Mouse (Mus musculus) heart, postnatal 36 days (tissue): ENCODE measurements around the gene Gm4869. TPM values are rescaled to one million over a fixed set of nuclear protein-coding genes. Genes with fewer than 3 reads are reported as not detected.
"Not testable (repeated sequence)": the region's sequence is repeated elsewhere in the genome, so short reads cannot be mapped to it uniquely, and the experiment has no call there.

ENCODE experiments used
- DNase-seq, 2 experiments: peaks; one replicate each; pipeline ENCODE4 v3.0.0; 2021 to 2022
- intact Hi-C: fragments of 180-260 bp; cut with DNase I; formaldehyde crosslinking; loops from one replicate; pipeline ENCODE4 v1.15.1; 2025
- total RNA-seq, 2 experiments: library from RNA; stranded (reverse); gene quantifications; 2 replicates each; pipeline ENCODE4 v1.2.3; 2021

Gm4869 gene
- not detected for total RNA-seq

DNA sequence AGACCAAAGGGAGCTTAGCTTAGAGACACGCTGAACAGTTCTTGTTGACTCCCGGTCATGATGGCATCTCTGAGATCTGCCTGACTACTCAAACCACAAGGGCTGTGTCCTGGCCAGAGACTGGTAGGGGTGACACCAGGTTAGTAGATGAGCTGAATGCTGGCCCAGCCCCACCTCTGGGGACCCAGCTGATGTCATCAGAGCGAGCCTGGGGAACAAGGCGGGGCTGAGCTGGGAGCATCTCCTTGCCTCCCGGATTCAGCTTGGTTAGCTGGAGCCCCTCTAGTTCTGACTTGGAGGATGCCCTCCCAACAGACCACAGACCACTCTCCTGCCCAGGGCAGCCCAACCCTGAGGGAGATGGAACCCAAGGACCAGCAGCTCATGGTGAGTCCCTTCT is at the start of gene Gm4869:
Gene Gm4869 (plus strand): TSS at position 301 of the 400 bp plus-strand sequence.
- intact Hi-C loops, result no loop called here
- no peak for DNase-seq

DNA sequence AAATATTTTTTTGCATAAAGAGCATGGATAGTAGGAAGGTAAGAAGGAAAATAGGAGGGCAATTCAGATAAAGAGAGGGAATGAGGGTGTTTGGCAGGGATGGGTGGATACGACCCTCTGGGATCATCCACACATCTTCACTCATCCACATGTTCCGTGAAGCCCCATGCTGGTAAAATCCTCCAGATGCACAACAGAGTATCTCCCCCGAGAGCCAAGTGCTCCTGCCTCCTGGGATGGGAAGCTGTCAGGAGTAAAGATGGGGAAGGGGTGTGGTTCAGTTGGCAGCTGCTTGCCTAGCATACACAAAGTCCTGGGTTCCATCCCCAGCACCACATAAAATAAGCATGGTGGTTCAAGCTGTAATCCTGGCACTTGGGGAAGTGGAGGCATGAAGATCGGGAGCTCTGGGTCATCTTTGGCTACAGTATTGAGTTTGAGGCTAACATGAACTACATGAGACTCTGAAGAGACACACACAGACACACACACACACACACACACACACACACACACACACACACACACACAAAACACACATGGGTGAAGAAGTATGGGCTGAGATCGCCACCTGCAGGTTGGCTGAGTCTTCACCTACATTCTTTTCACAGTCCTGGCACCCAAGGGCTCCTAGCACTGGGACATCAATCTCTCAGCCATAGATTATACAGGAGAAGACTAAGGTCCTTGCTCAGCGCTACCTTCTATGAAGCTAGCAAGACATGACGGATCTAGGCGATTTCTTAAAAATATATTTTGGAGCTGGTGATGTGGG is 49.1 kb upstream of the Gm4869 start:
- intact Hi-C loops, result loop anchor here (2.0 kb wide), 1 partner anchor 60 kb away; no protein-coding TSS in a partner anchor
- peak in 1 of 2 experiments; percentile 41 for DNase-seq

DNA sequence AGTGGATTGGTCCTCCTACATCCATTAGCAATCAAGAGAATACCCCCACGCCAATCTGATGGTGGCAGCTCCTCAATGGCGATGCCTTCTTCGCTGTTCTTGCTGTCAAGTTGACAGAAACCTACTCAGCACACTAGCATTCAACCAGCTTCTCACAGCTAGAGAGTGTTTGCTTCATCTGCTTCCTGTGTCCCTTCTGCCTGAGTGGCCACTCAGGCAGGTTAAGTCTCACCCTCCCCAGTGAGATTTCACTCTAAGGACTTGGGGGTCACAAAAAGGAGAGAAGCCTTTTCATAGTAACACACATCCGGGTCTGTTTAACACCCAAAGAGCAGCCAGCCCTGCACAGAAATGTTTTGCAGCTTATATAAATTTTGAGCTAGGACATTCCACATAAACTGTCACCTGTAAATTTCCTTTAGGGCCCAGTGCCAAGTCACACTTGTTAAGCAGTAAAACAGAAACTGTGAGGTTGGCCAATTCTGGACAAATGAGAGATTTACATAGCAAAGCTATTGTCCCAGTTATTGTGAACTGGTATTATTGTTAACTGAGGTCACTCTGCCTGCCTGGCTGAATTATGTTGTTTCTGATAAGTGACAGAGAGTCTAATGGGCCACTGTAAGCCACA is 42.7 kb upstream of the Gm4869 start:
- DNase-seq, result no peak
- intact Hi-C loops, result no loop called here

DNA sequence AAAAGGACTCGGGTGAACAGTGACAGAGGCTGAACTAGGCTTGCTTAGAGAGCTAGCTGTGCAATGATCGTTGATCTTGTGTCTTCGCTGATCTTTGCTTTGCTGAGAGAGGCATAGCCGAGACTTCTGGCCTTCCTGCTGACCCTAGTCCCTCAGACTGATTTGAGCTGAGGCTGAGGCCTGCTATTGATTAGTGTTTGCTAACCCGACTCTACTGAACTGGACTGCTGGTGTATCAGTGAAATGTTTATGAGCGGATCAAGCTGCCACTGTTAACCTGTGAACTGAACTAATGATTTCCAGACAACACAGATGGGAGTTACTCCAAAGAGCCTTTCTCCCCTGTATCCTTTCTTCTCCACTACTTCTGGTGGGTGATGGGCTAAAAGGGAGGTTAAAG is 40.3 kb upstream of the Gm4869 start:
- DNase-seq, result no peak
- intact Hi-C loops, result loop anchor here (5.0 kb wide), 1 partner anchor 568 kb away; no protein-coding TSS in a partner anchor

DNA sequence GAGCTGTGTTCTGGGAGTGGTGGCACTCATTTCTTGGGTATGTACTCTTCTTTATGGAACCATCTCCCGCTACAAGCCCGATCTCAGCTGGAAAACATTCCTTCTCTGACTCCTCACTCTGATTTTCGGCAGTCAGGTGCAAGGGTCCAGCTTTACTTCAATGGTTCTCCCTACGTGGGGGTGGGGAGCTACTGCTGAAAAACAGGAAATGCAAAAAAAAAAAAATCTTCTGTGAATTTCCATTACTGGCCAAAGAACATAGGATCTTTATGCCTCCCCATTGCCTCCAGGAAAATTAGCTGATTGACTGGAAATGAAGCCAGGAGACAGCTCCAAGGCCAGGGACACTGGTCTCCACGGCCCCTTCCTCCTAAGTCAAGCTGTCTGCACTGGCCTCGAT is 38.8 kb upstream of the Gm4869 start:
- no peak for DNase-seq
- intact Hi-C loops, result loop anchor here (5.0 kb wide), 1 partner anchor 569 kb away; no protein-coding TSS in a partner anchor

DNA sequence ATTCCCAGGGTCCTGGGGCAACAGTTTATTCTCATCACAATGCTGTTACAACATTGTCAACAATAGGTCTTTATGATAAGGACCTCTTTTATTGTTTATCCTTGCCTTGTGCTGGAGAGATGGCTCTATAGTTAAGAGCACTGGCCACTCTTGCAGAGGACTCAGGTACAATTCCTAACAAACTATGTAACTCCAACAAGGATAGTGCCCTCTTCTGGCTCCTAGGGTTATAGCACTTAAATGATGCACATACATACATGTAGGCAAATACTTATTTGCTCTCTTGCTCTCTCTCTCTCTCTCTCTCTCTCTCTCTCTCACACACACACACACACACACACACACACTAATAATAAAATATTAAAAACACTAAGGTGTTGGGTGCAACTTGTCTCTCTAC is 36.6 kb upstream of the Gm4869 start:
- DNase-seq, result no peak
- intact Hi-C loops, result loop anchor here (5.0 kb wide), 1 partner anchor 572 kb away; no protein-coding TSS in a partner anchor

DNA sequence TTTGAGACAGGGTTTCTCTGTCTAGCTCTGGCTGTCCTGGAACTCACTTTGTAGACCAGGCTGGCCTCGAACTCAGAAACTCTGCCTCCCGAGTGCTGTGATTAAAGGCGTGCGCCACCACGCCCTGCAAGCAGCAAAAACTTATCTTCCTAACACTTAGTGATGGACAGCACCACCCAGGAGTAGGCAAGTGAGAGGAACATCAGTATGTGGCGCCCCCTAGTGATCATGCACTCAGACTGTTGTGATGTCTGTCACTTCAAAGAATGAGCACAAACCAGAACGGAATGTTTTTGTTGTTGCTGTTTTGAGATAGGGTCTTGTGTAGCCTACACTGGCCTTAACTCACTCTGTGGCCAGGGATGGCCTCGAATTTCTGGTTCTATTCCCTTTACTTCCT is 34.1 kb upstream of the Gm4869 start:
- DNase-seq, result peak; percentile 55 to 72
- intact Hi-C loops, result loop anchor here (5.0 kb wide), 1 partner anchor 79 kb away; the partner anchor contains the start of gene Mrm2

DNA sequence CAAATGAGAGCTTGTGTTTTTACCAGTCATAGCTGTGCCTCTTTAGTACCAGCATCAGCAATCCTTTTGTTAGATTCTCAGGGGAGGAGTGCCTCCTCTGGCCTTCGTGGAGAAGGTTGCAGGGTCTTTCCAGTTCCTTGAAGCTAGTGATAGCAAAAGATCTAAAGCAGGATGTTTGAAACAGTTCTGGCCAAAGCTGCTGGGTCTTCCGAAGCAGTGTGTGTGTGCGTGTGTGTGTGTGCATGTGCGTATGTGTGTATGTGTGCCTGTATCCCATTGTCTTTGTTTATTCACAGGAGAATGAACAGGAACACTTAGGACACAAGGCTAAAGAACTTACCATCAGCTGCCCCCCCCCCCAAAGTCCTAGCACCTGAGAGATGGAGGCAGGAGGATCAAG is 30.8 kb upstream of the Gm4869 start:
- intact Hi-C loops, result loop anchor here (5.0 kb wide), 3 partner anchors 82 to 418 kb away; partner anchors contain the start of genes Gna12 and Mrm2
- DNase-seq, result no peak

DNA sequence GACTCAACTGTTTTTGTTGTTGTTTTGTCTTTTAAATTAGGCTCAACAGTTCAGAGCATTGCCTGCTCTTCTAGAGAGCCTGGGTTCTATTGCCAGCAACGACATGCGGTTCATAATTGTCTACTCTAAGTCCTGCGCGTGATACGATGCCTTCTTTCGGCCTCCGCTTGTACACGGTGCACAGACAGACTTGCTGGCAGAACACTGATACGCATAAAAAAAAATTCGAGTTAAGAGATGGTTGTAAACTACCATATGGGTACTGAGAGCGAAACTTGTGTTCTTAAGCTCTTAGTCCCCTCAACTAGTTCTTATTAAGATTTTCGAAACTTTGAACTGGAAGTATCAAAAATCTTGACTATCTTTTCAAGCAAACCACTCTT is 27.3 kb upstream of the Gm4869 start:
- DNase-seq, result peak in 1 of 2 experiments; percentile 10
- intact Hi-C loops, result loop anchor here (2.0 to 5.0 kb wide), 4 partner anchors 29 to 414 kb away; partner anchors contain the start of genes Chst12, Gna12 and Snx8

DNA sequence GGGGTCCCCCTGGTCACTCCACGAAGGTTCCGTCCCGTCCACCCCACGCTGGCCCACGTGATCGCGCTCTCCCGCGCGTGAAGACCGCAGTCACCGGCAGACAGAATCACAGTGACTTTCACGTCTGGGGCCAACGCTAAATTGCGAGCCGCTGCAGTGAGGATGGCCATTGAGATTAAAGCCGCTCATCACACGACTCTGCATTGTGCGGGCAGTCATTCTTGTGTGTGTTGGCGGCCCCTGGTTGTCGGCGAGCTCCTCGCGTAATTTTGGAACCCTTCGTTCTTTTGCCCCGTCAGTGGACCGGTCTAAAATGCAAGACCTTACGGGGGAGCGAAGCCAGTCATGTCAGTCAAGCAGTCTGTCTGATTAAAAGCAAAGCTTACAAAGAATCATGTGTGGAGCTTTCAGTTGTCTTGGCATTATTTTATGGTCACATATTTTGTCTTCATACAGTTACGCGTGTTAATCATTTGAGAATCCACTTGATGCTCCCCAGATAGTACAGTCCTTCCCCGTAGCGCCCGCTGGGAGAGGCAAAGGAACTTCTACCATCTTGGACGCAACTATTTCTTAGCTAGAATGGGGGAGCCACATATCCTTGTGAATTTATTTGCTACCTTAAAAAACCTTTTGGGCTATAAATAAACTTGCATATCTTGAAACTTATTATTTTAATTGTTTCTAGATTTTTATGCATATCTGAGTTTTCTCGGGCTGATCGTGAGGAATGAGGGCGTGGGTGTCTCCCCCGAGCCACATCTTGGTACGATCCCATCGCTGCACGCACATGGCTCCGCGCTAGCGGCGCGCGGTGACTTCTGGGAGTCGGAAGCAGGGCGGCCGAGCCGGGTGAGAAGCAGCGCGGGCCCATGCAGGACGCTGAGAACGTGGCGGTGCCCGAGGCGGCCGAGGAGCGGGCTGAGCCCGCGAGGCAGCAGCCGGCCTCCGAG is 26.7 kb upstream of the Gm4869 start, which contains the start of gene Eif3b:
Gene Eif3b (plus strand): TSS at position 840 of the 953 bp plus-strand sequence.
- intact Hi-C loops, result loop anchor here (2.0 to 5.0 kb wide), 4 partner anchors 30 to 414 kb away; partner anchors contain the start of genes Chst12, Gna12 and Snx8
- peak; percentile 88 to 93 for DNase-seq

DNA sequence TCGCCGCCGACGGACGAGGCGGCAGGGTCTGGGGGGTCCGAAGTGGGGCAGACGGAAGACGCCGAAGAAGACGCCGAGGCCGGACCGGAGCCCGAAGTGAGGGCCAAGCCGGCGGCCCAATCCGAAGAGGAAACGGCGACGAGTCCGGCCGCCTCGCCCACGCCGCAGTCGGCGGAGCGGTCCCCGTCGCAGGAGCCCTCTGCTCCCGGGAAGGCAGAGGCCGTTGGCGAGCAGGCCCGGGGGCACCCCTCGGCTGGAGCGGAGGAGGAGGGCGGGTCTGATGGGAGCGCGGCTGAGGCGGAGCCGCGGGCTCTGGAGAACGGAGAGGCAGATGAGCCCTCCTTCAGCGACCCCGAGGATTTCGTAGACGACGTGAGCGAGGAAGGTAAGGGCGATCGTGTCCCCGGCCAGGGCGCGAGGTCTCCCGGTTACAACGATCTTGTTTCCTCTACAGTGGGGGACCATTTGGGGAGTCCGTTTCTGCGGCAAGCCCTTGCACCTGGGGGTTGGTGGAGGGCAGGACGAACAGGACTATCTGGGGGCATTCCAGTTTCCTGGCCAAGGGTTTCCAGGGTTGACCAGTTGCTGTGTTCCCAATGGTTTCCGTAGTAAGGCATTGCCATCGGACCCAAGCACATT is 25.9 kb upstream of the Gm4869 start:
- intact Hi-C loops, result loop anchor here (2.0 to 5.0 kb wide), 6 partner anchors 31 to 413 kb away; partner anchors contain the start of genes Brat1, Chst12, Gna12 and Snx8
- no peak for DNase-seq

DNA sequence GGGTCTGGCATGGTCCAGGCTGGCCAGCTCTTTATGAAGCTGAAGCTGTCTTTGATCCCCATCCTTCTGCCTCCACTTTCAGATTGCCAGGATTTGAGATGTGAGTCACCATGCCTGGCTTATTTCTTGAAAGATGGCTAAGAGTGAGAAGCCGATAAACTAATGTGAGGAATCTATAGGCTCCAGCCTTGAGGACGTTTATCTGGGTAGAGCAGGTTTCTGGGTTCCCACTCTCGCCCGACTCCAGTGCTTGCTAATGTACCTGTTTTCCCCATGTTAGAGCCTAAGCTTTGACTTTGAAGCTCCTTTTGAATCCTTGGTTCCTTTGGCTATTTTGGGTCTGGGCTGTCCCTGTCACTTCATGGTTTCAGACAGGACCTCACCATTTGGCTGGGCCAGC is 24.8 kb upstream of the Gm4869 start:
- no peak for DNase-seq
- intact Hi-C loops, result loop anchor here (5.0 kb wide), 2 partner anchors 197 to 287 kb away; partner anchors contain the start of gene Brat1

DNA sequence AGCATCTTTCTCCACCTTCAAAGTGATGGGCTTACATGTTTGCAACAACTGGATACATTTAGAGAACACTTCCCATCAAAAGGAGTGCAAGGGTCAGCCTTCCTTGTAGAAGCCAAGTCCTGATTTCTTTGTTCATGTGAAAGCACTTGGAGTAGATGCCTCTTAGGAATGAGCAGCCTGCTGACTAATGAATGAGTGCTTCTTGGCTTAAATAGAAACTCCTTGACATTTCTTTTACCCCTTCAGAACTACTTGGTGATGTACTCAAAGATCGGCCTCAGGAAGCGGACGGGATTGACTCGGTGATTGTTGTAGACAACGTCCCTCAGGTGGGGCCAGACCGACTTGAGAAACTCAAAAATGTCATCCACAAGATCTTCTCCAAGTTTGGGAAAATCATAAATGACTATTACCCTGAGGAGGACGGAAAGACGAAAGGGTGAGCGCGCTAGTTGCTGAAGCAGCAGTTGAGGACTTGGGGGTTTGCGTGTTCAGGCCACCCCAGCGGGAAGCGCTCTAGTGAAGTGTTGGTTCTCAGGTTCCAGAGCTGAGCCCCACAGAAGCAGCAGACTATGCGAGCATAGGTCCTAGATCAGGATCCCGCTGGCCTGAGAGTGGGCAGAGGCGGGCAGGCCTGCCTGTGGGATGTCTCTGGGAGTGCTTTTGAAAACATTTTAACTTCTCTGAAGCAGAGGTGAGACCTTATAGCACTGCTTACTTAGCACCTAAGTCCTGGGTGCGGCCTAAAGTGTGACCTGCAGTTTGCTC is 20.2 kb upstream of the Gm4869 start:
- intact Hi-C loops, result no loop called here

DNA sequence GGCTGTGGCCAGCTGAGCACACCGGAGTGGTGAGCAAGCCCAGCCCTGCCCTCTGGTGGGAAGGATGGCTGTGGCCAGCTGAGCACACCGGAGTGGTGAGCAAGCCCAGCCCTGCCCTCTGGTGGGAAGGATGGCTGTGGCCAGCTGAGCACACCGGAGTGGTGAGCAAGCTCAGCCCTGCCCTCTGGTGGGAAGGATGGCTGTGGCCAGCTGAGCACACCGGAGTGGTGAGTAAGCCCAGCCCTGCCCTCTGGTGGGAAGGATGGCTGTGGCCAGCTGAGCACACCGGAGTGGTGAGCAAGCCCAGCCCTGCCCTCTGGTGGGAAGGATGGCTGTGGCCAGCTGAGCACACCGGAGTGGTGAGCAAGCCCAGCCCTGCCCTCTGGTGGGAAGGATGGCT is 6.3 kb upstream of the Gm4869 start:
- intact Hi-C loops, DNase-seq: not testable (repeated sequence)

More for the DNA sequence above, 20.2 kb upstream of the Gm4869 start:
- no peak for DNase-seq

DNA sequence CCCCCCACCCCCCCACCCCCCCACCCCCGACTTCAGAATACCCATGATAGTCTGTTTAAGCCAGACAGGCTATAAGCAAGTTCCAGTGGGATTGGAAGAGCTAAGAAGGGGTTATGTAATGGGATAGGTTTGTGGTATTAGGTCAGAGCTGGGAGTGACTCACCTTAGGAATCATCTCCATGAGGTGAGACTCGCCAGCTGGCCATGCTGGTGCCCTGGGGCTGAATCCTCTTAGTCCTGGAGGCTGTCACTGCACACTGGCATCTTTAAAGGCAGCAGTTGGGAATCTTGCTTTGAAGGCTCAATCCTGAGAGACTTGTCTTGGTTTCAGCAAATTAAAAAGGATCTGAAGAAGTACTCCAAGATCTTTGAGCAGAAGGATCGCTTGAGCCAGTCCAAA is 4.0 kb upstream of the Gm4869 start:
- intact Hi-C loops, result no loop called here

DNA sequence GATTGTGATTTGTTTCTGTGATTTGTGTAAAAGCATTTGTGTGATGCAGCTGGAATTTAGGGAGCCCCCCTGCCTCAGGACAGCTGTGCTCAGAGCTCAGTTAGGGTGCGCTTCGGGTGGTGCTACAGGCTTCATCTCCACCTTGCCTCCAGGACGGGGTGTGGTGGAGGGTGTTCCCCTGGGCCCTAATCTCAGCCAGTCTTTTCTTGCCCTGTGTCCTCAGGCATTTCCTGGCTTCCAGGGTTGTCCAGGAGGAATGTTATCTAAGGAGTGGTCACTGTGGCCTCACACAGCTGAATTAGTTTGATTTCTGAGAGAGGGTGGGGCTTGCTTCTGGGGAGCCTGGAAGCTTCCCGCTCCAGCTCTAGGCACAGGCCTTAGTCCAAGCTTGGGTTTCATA is 1.4 kb upstream of the Gm4869 start:
- DNase-seq, result no peak
- intact Hi-C loops, result no loop called here

More for the DNA sequence above, 4.0 kb upstream of the Gm4869 start:
- no peak for DNase-seq

DNA sequence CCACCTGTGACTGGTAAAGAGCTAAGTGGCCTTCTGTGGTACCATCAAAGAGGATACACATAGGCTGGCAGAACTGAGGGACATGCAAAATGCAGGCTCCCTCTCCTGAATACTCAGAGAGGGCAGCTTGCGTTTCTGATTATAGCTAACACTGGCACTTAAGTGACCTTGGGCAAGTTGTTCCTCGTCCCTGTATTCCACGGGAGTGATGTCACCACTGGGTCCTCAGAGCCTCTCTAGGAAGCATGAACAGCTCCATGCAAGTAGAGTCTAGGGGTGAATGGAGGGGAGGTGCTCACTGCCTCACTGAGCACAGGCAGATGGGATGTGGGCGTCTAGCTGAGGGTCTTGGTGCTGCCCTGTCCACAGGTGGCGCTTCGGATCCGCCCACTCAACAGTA is 609 bp downstream of the Gm4869 start:
- intact Hi-C loops, result no loop called here
- no peak for DNase-seq

DNA sequence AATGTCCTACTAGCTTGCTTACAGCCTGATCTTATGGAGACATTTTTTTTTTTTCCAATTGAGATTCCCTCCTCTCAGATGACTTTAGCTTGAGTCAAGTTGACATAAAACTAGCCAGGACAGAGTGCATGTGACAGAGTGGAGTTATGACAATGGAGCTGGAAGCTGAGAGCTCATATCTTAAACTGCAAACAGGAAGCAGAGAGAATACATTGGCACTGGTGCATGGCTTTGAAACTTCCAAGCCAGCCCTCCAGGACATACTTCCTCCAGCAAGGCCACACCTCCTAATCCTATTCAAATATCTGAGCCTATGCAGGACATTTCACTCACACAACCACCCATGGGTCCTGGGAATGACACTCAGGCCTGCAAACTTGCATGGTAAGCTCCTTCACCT is 9.0 kb downstream of the Gm4869 start:
- intact Hi-C loops, result no loop called here
- DNase-seq, result no peak

DNA sequence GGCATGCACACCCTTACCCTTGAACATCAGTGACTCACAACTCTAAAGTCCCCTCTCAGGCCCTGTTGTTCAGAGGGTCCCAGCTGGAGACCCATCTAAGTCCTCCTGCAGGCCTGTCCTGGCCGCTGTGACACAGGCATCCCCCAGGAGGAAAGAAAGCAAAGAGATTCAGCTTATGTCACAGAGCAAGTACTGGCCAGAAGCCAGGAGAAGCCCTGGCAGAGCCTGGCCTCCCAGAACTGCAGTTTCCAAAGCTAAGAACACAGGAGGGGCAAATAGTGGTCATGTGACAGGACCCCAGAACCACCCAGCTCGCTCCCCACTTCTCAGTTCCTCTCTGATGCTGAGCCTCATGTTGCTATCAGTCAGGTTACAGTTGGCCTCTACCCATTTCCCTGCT is 10.0 kb downstream of the Gm4869 start:
- no peak for DNase-seq
- intact Hi-C loops, result no loop called here
